ENCODE assay signal across 14 mouse cellular contexts in genomic region chr7:25575870-25576269, GRCm38 (mm10). TPM values are rescaled to one million over a fixed set of nuclear protein-coding genes. Genes with fewer than 3 reads are reported as not detected.
DNase-seq lines count a peak whose midpoint lies in the region; ATAC-seq and TF ChIP-seq lines count a peak whose summit lies in the region.
"Had no signal": no experiment of that assay in that cellular context is flagged by ENCODE, and none has a peak within 500 bp of the region (broad histone marks: within the 10 kb centered on the region; RNA-seq: fewer than 3 reads in every experiment).

No protein-coding gene starts in this region.

- H3K27ac ChIP-seq in lung, embryonic 15.5 days = peak overlapping the region; percentile 73
- H3K27ac ChIP-seq in embryonic facial prominence, embryonic 10.5 days (replicated peaks) = peak overlapping the region; percentile 72
- H3K27ac ChIP-seq in intestine, postnatal 0 days (ENCODE audit: low read depth, low read length) = no peak overlapping the region
- H3K27ac ChIP-seq in stomach, postnatal 0 days (replicated peaks) = peak overlapping the region; percentile 79
- H3K27ac ChIP-seq: forebrain, embryonic 13.5 days; layer of hippocampus, adult 2 months; liver, embryonic 13.5 days had no signal

- H3K4me2 ChIP-seq in lung, embryonic 15.5 days = no peak overlapping the region
- no peak overlapping the region; the same call in 1 of the 2 replicates for H3K4me2 ChIP-seq in intestine, postnatal 0 days (replicated peaks; ENCODE audit: low read depth)
- H3K4me2 ChIP-seq in stomach, postnatal 0 days (replicated peaks; ENCODE audit: low read depth) = no peak overlapping the region
- H3K4me2 ChIP-seq: forebrain, embryonic 13.5 days; heart, embryonic 12.5 days; liver, embryonic 13.5 days had no signal

- no peak for DNase-seq in lung, postnatal 25 days (ENCODE audit: low spot score)
- DNase-seq in embryonic facial prominence, embryonic 10.5 days (ENCODE audit: low spot score) = peak; percentile 38
- DNase-seq in stomach, postnatal 0 days (ENCODE audit: low spot score) = peak; percentile 54
- no peak for DNase-seq in left cerebral cortex, postnatal 4 days
- DNase-seq in heart, postnatal 14 days = no peak
- DNase-seq: adrenal gland, adult 8-10 months; cerebellum, adult 9-10 months; liver, embryonic 13.5 days had no signal

- intact Hi-C loops in left cerebral cortex, postnatal 4 days (cut with DNase I) = no loop called here
- intact Hi-C loops in heart, postnatal 14 days (cut with DNase I) = loop anchor here (5.0 kb wide), 1 partner anchor 739 kb away; no protein-coding TSS in a partner anchor

- no peak overlapping the region for H3K9ac ChIP-seq in lung, embryonic 15.5 days
- no peak overlapping the region for H3K9ac ChIP-seq in intestine, postnatal 0 days (ENCODE audit: low read depth, low read length)
- no peak overlapping the region for H3K9ac ChIP-seq in stomach, postnatal 0 days (ENCODE audit: low read length)
- H3K9ac ChIP-seq: forebrain, embryonic 13.5 days; heart, embryonic 12.5 days; liver, embryonic 13.5 days had no signal

- no peaks in the 10 kb centered on the region for H3K36me3 ChIP-seq in lung, embryonic 15.5 days
- H3K36me3 ChIP-seq in embryonic facial prominence, embryonic 10.5 days (replicated peaks) = no peaks in the 10 kb centered on the region
- H3K36me3 ChIP-seq in intestine, postnatal 0 days (ENCODE audit: control insufficient read depth, insufficient read depth) = no peaks in the 10 kb centered on the region
- H3K36me3 ChIP-seq in stomach, postnatal 0 days (ENCODE audit: control insufficient read depth, insufficient read depth, low read length) = no peaks in the 10 kb centered on the region
- H3K36me3 ChIP-seq: heart, embryonic 12.5 days; liver, embryonic 13.5 days had no signal

- no peaks in the 10 kb centered on the region for H3K27me3 ChIP-seq in lung, embryonic 15.5 days
- H3K27me3 ChIP-seq in embryonic facial prominence, embryonic 10.5 days (replicated peaks; ENCODE audit: low read depth, poor library complexity, severe bottlenecking) = peaks cover 7% of the 10 kb centered on the region
- H3K27me3 ChIP-seq in intestine, postnatal 0 days (replicated peaks; ENCODE audit: control insufficient read depth, insufficient read depth, low read length) = no peaks in the 10 kb centered on the region
- H3K27me3 ChIP-seq in stomach, postnatal 0 days (ENCODE audit: control insufficient read depth, insufficient read depth, low read length) = no peaks in the 10 kb centered on the region
- H3K27me3 ChIP-seq: forebrain, embryonic 13.5 days; liver, embryonic 13.5 days had no signal

- TF ChIP-seq EP300 in stomach, postnatal 0 days (optimal IDR thresholded peaks at IDR 0.05) = no peak

- H3K4me3 ChIP-seq in lung, embryonic 15.5 days = no peak overlapping the region
- no peak overlapping the region for H3K4me3 ChIP-seq in embryonic facial prominence, embryonic 10.5 days
- no peak overlapping the region for H3K4me3 ChIP-seq in intestine, postnatal 0 days (ENCODE audit: low read depth, low read length)
- H3K4me3 ChIP-seq in stomach, postnatal 0 days (ENCODE audit: low read depth, low read length) = no peak overlapping the region
- H3K4me3 ChIP-seq: forebrain, embryonic 13.5 days; heart, embryonic 12.5 days; layer of hippocampus, adult 2 months; liver, embryonic 13.5 days had no signal

- WGBS in lung, embryonic 15.5 days = 18% methylated on average over 8 of the region's 8 CpGs
- WGBS in embryonic facial prominence, embryonic 10.5 days = 12% methylated on average over 8 of the region's 8 CpGs
- 14% methylated on average over 8 of the region's 8 CpGs for WGBS in intestine, postnatal 0 days
- WGBS in stomach, postnatal 0 days = 13% methylated on average over 8 of the region's 8 CpGs

- no peaks in the 10 kb centered on the region for H3K9me3 ChIP-seq in lung, embryonic 15.5 days
- H3K9me3 ChIP-seq in embryonic facial prominence, embryonic 10.5 days = no peaks in the 10 kb centered on the region
- H3K9me3 ChIP-seq in intestine, postnatal 0 days (ENCODE audit: control insufficient read depth) = no peaks in the 10 kb centered on the region
- H3K9me3 ChIP-seq in stomach, postnatal 0 days (ENCODE audit: control insufficient read depth, low read length) = no peaks in the 10 kb centered on the region
- H3K9me3 ChIP-seq: forebrain, embryonic 13.5 days; heart, embryonic 12.5 days; liver, embryonic 13.5 days had no signal

- no peak for TF ChIP-seq CTCF in intestine, postnatal 0 days (IDR thresholded peaks at IDR 0.05; ENCODE audit: low read depth)
- no peak for TF ChIP-seq CTCF in stomach, postnatal 0 days (IDR thresholded peaks at IDR 0.05; ENCODE audit: low read depth)

- no peak for ATAC-seq in lung, embryonic 15.5 days (ENCODE audit: borderline replicate concordance, extremely low read depth, low FRiP score, low TSS enrichment)
- ATAC-seq in intestine, postnatal 0 days = peak; percentile 72
- peak; percentile 71 for ATAC-seq in stomach, postnatal 0 days (ENCODE audit: low FRiP score, low TSS enrichment)
- ATAC-seq: forebrain, embryonic 13.5 days had no signal

- peaks cover 8% of the 10 kb centered on the region for H3K4me1 ChIP-seq in lung, embryonic 15.5 days
- peaks cover 9% of the 10 kb centered on the region for H3K4me1 ChIP-seq in embryonic facial prominence, embryonic 10.5 days
- H3K4me1 ChIP-seq in intestine, postnatal 0 days (replicated peaks; ENCODE audit: control insufficient read depth, insufficient read depth, low read length) = 0 out of 2 replicates have a peak, but pooled peaks cover 4% of the 10 kb centered on the region
- no peaks in the 10 kb centered on the region; the same call in 1 of the 2 replicates for H3K4me1 ChIP-seq in stomach, postnatal 0 days (replicated peaks; ENCODE audit: control insufficient read depth, insufficient read depth)
- H3K4me1 ChIP-seq: forebrain, embryonic 13.5 days had no signal

RNA-seq across cellular contexts. Expression of gene Ceacam2, which starts 36.2 kb away (rescaled TPM):
- polyA plus RNA-seq in lung, embryonic 15.5 days (2015; fragmentation: Nextera tagmentation; extraction: Ambion mirVana) = 0.08 and 0.16 TPM in 2 replicates
- 0.08 TPM in 1 of 2 replicates, not detected in the other for polyA plus RNA-seq in embryonic facial prominence, embryonic 10.5 days (2016; fragmentation: Nextera tagmentation; extraction: Ambion mirVana)
- polyA plus RNA-seq in intestine, postnatal 0 days (2015; fragmentation: Nextera tagmentation; extraction: Ambion mirVana) = 0.20 and 0.37 TPM in 2 replicates
- 0.07 TPM in 1 of 2 replicates, not detected in the other for polyA plus RNA-seq in stomach, postnatal 0 days (2015; fragmentation: Nextera tagmentation; extraction: Ambion mirVana)
- not detected for total RNA-seq in left cerebral cortex, postnatal 4 days (2021)
- 1 to 10 TPM; 1.9 to 2.0 TPM for total RNA-seq in heart, postnatal 14 days (2021)
- total RNA-seq: MEL had no signal
- polyA plus RNA-seq: heart, embryonic 12.5 days had no signal

RNA-seq across cellular contexts. Expression of gene Erich4, which starts 39.8 kb away (rescaled TPM):
- polyA plus RNA-seq in lung, embryonic 15.5 days (2015; fragmentation: Nextera tagmentation; extraction: Ambion mirVana) = not detected in 2 replicates
- polyA plus RNA-seq in embryonic facial prominence, embryonic 10.5 days (2016; fragmentation: Nextera tagmentation; extraction: Ambion mirVana) = not detected in 2 replicates
- 117 and 135 TPM in 2 replicates for polyA plus RNA-seq in intestine, postnatal 0 days (2015; fragmentation: Nextera tagmentation; extraction: Ambion mirVana)
- 0.22 TPM in 1 of 2 replicates, not detected in the other for polyA plus RNA-seq in stomach, postnatal 0 days (2015; fragmentation: Nextera tagmentation; extraction: Ambion mirVana)
- total RNA-seq in left cerebral cortex, postnatal 4 days (2021) = not detected
- under 1 TPM in 1 of 2 experiments, not detected in 1; 0.53 TPM for total RNA-seq in heart, postnatal 14 days (2021)
- total RNA-seq: adrenal gland, adult 8-10 months; layer of hippocampus, adult 2 months; MEL had no signal
- polyA plus RNA-seq: forebrain, embryonic 13.5 days; heart, embryonic 12.5 days had no signal

RNA-seq across cellular contexts. Expression of gene Dmac2, which starts 43.3 kb away (rescaled TPM):
- 31.5 and 34.6 TPM in 2 replicates for polyA plus RNA-seq in lung, embryonic 15.5 days (2015; fragmentation: Nextera tagmentation; extraction: Ambion mirVana)
- polyA plus RNA-seq in embryonic facial prominence, embryonic 10.5 days (2016; fragmentation: Nextera tagmentation; extraction: Ambion mirVana) = 31.6 and 34.8 TPM in 2 replicates
- polyA plus RNA-seq in intestine, postnatal 0 days (2015; fragmentation: Nextera tagmentation; extraction: Ambion mirVana) = 29.0 and 32.6 TPM in 2 replicates
- 25.4 and 29.2 TPM in 2 replicates for polyA plus RNA-seq in stomach, postnatal 0 days (2015; fragmentation: Nextera tagmentation; extraction: Ambion mirVana)
- 10 to 100 TPM; 19.9 to 22.7 TPM for total RNA-seq in left cerebral cortex, postnatal 4 days (2021)
- total RNA-seq in heart, postnatal 14 days (2021) = 10 to 100 TPM; 55.5 to 60.6 TPM

RNA-seq across cellular contexts. Expression of gene B3gnt8, which starts 50.6 kb away (rescaled TPM):
- polyA plus RNA-seq in lung, embryonic 15.5 days (2015; fragmentation: Nextera tagmentation; extraction: Ambion mirVana) = 9.9 and 11.4 TPM in 2 replicates
- polyA plus RNA-seq in embryonic facial prominence, embryonic 10.5 days (2016; fragmentation: Nextera tagmentation; extraction: Ambion mirVana) = 0.99 and 1.3 TPM in 2 replicates
- 3.4 and 3.5 TPM in 2 replicates for polyA plus RNA-seq in intestine, postnatal 0 days (2015; fragmentation: Nextera tagmentation; extraction: Ambion mirVana)
- 5.8 and 6.5 TPM in 2 replicates for polyA plus RNA-seq in stomach, postnatal 0 days (2015; fragmentation: Nextera tagmentation; extraction: Ambion mirVana)
- total RNA-seq in left cerebral cortex, postnatal 4 days (2021) = 1 to 10 TPM in 1 of 2 experiments, under 1 TPM in 1; 0.64 to 1.0 TPM
- 1 to 10 TPM; 4.9 to 5.8 TPM for total RNA-seq in heart, postnatal 14 days (2021)

Comparison
In these comparisons a context has a peak if more than half of its experiments do, and no peak if none do; other contexts are left out.
1. DNase-seq: peak in embryonic facial prominence, embryonic 10.5 days (single experiment) and stomach, postnatal 0 days (single experiment); none in lung, postnatal 25 days (single experiment), left cerebral cortex, postnatal 4 days (single experiment) and heart, postnatal 14 days (0 of 2).
2. RNA of gene Erich4, which starts 39.8 kb away (polyA plus RNA-seq): 117 to 135 TPM in intestine, postnatal 0 days; not detected in lung, embryonic 15.5 days, 0.22 TPM in stomach, postnatal 0 days and not detected in embryonic facial prominence, embryonic 10.5 days; every median in the first group is over 10 times any median in the second.